Mouse (Mus musculus) testis, adult 2 months (tissue): ENCODE measurements around the gene Gsdma. TPM values are rescaled to one million over a fixed set of nuclear protein-coding genes. Genes with fewer than 3 reads are reported as not detected.

Experiments
- H3K27ac ChIP-seq: fragments of 200-500 bp; 2 replicates; pipeline ENCODE4 v1.5.1; 2012; ENCODE audit warnings: low read depth, low read length; ENCODE audit not compliant: control insufficient read depth, insufficient read depth
- H3K27me3 ChIP-seq: fragments of 200-500 bp; 2 replicates; pipeline ENCODE4 v1.6.1; 2012; ENCODE audit warnings: mild to moderate bottlenecking, low read length, moderate library complexity; ENCODE audit not compliant: control insufficient read depth, insufficient read depth
- H3K36me3 ChIP-seq: fragments of 200-500 bp; 2 replicates; pipeline ENCODE4 v1.6.1; 2012; ENCODE audit warnings: mild to moderate bottlenecking, low read length; ENCODE audit not compliant: control insufficient read depth, insufficient read depth
- H3K4me1 ChIP-seq: fragments of 200-500 bp; 2 replicates; pipeline ENCODE4 v1.6.1; 2012; ENCODE audit warnings: low read length; ENCODE audit not compliant: control insufficient read depth, insufficient read depth
- H3K4me3 ChIP-seq: fragments of 200-500 bp; 2 replicates; pipeline ENCODE4 v1.5.1; 2012; ENCODE audit warnings: low read depth, mild to moderate bottlenecking, low read length, moderate library complexity, mixed read lengths; ENCODE audit not compliant: control insufficient read depth
- CTCF ChIP-seq: fragments of 200-500 bp; IDR thresholded peaks from 2 replicates; pipeline ENCODE4 v1.5.1; 2012; ENCODE audit warnings: low read depth, mild to moderate bottlenecking, inconsistent platforms, low read length, moderate library complexity; ENCODE audit not compliant: control insufficient read depth, insufficient read depth, insufficient replicate concordance
- POLR2A ChIP-seq: fragments of 200-500 bp; IDR thresholded peaks from 2 replicates; pipeline ENCODE4 v1.6.1; 2012; ENCODE audit warnings: low read depth, mild to moderate bottlenecking, inconsistent platforms, low read length, moderate library complexity; ENCODE audit not compliant: control insufficient read depth
- polyA plus RNA-seq: library from polyadenylated mRNA; depleted of rRNA; stranded (reverse); fragments of >200 nt; gene quantifications from 2 replicates; pipeline ENCODE4 v1.2.3, GENCODE M21; 2012; rRNA removed

The Gsdma gene
- polyA plus RNA-seq, 1 experiment, result 6.7 TPM

GRCm38 (mm10) chr11:98725926-98726506, 61.9 kb downstream of the Gsdma start:
- no peak overlapping the region for H3K27ac ChIP-seq
- H3K36me3 ChIP-seq, result peaks cover 1% of the 10 kb centered on the region; the same call in 1 of the 2 replicates
- TF ChIP-seq CTCF (no peak), POLR2A (no peak)
- peaks cover 4% of the 10 kb centered on the region for H3K4me1 ChIP-seq
- no peaks in the 10 kb centered on the region for H3K27me3 ChIP-seq
- peak overlapping the region; percentile 1 for H3K4me3 ChIP-seq

Other genes with a start within 250 kb of the Gsdma start
- gene Mien1, start 225.4 kb upstream of the Gsdma start, polyA plus RNA-seq, result 53.1 and 68.0 TPM in 2 replicates
- 2.4 and 3.1 TPM in 2 replicates for gene Grb7, start 218.0 kb upstream of the Gsdma start, polyA plus RNA-seq
- 0.10 TPM in 2 replicates for gene Ikzf3, start 118.3 kb upstream of the Gsdma start, polyA plus RNA-seq
- gene Zpbp2, start 113.3 kb upstream of the Gsdma start, polyA plus RNA-seq, result 274 and 283 TPM in 2 replicates
- 96.2 and 111 TPM in 2 replicates for gene Ormdl3, start 77.0 kb upstream of the Gsdma start, polyA plus RNA-seq
- gene Lrrc3c, start 66.1 kb upstream of the Gsdma start, polyA plus RNA-seq, result not detected in 2 replicates
- 0.11 and 0.16 TPM in 2 replicates for gene Gm12355, start 38.7 kb upstream of the Gsdma start, polyA plus RNA-seq
- gene Gsdma3, start 38.0 kb upstream of the Gsdma start, polyA plus RNA-seq, result 0.20 TPM in 2 replicates
- 0.28 and 0.42 TPM in 2 replicates for gene Gsdma2, start 17.6 kb upstream of the Gsdma start, polyA plus RNA-seq
- 70.2 and 78.9 TPM in 2 replicates for gene Psmd3, start 18.2 kb downstream of the Gsdma start, polyA plus RNA-seq
- 0.48 and 0.63 TPM in 2 replicates for gene Csf3, start 36.9 kb downstream of the Gsdma start, polyA plus RNA-seq
- 96.6 and 106 TPM in 2 replicates for gene Med24, start 65.1 kb downstream of the Gsdma start, polyA plus RNA-seq
- gene Thra, start 76.3 kb downstream of the Gsdma start, polyA plus RNA-seq, result 14.4 and 18.9 TPM in 2 replicates
- gene Nr1d1, start 111.0 kb downstream of the Gsdma start, polyA plus RNA-seq, result 34.7 and 38.6 TPM in 2 replicates
- 138 and 143 TPM in 2 replicates for gene Msl1, start 131.2 kb downstream of the Gsdma start, polyA plus RNA-seq
- gene Casc3, start 140.6 kb downstream of the Gsdma start, polyA plus RNA-seq, result 22.0 and 24.9 TPM in 2 replicates
- gene Rapgefl1, start 172.4 kb downstream of the Gsdma start, polyA plus RNA-seq, result 2.2 and 2.7 TPM in 2 replicates
- gene Wipf2, start 199.3 kb downstream of the Gsdma start, polyA plus RNA-seq, result 4.3 and 6.4 TPM in 2 replicates
- gene Cdc6, start 243.4 kb downstream of the Gsdma start, polyA plus RNA-seq, result 2.5 and 2.9 TPM in 2 replicates